Mouse (Mus musculus) retina, postnatal 7 days (tissue): ENCODE measurements at regions not wholly inside any gene's neighbourhood (a gene's known extent, or its start where the extent isn't known, plus 50 kb on each side); places are given as distances from the start of the nearest gene placed in this dataset.

Source experiments
- DNase-seq: peaks from one replicate; pipeline ENCODE4 v3.0.0-alpha.2; 2012; ENCODE audit warnings: low read depth, low spot score

- DNase-seq: no peak
Observed at GRCm38 (mm10) chr3:51087076-51087475, 137.2 kb upstream of the Noct start.

- no peak for DNase-seq
Observed at GRCm38 (mm10) chr3:51089036-51089669, 135.1 kb upstream of the Noct start.

- no peak for DNase-seq
Observed at GRCm38 (mm10) chr3:51091478-51091877, 132.8 kb upstream of the Noct start.

- DNase-seq: no peak
Observed at GRCm38 (mm10) chr3:51092079-51093028, 131.9 kb upstream of the Noct start.

GRCm38 (mm10) chr3:51095847-51096447 is 128.3 kb upstream of the Noct start:
- DNase-seq: no peak

- no peak for DNase-seq
Observed at GRCm38 (mm10) chr3:51096545-51096944, 127.7 kb upstream of the Noct start.

- no peak for DNase-seq
Observed at GRCm38 (mm10) chr3:51097362-51097761, 126.9 kb upstream of the Noct start.

GRCm38 (mm10) chr3:51099966-51100365 is 124.3 kb upstream of the Noct start:
- no peak for DNase-seq

- no peak for DNase-seq
Observed at GRCm38 (mm10) chr3:51108639-51109202, 115.5 kb upstream of the Noct start.

GRCm38 (mm10) chr3:51111241-51111640 is 113.0 kb upstream of the Noct start:
- DNase-seq: no peak

- no peak for DNase-seq
Observed at GRCm38 (mm10) chr3:51112351-51112750, 111.9 kb upstream of the Noct start.

- DNase-seq: no peak
Observed at GRCm38 (mm10) chr3:51115921-51116320, 108.3 kb upstream of the Noct start.

- no peak for DNase-seq
Observed at GRCm38 (mm10) chr3:51118706-51119105, 105.5 kb upstream of the Noct start.

- no peak for DNase-seq
Observed at GRCm38 (mm10) chr3:51120522-51120921, 103.7 kb upstream of the Noct start.

- peak; percentile 70 for DNase-seq
Observed at GRCm38 (mm10) chr3:51121703-51122540, 102.3 kb upstream of the Noct start.

GRCm38 (mm10) chr3:51122541-51122935 is 101.7 kb upstream of the Noct start:
- no peak for DNase-seq

- DNase-seq: no peak
Observed at GRCm38 (mm10) chr3:51127875-51128274, 96.4 kb upstream of the Noct start.

- no peak for DNase-seq
Observed at GRCm38 (mm10) chr3:51128491-51129155, 95.6 kb upstream of the Noct start.

GRCm38 (mm10) chr3:51130709-51131108 is 93.5 kb upstream of the Noct start:
- DNase-seq: no peak

GRCm38 (mm10) chr3:51131341-51131740 is 92.9 kb upstream of the Noct start:
- DNase-seq: no peak

- no peak for DNase-seq
Observed at GRCm38 (mm10) chr3:51132736-51133135, 91.5 kb upstream of the Noct start.
